Mouse (Mus musculus) intestine, postnatal 0 days (tissue): Measurements from ENCODE around the gene Cyp2d11. TPM values are rescaled to one million over a fixed set of nuclear protein-coding genes. Genes with fewer than 3 reads are reported as not detected.
A peak's percentile ranks its signal among the peaks of the same experiment; 100 is the strongest.

Source experiments
- ATAC-seq: fragments of 200-750 bp; cut with Nextera tagmentation; 2 replicates; pipeline ENCODE4 v1.8.0; 2017; ENCODE audit warnings: mild to moderate bottlenecking, moderate TSS enrichment, moderate library complexity
- H3K27ac ChIP-seq: fragments of 300-500 bp; sonication (generic); 2 replicates; pipeline ENCODE4 v1.5.1; 2014; ENCODE audit warnings: mild to moderate bottlenecking, low read depth, low read length, moderate library complexity
- H3K27me3 ChIP-seq: fragments of 300-500 bp; sonication (generic); replicated peaks from 2 replicates; pipeline ENCODE4 v1.6.1; 2014; ENCODE audit warnings: low read length, mixed read lengths; ENCODE audit not compliant: control insufficient read depth, insufficient read depth
- H3K36me3 ChIP-seq: fragments of 300-500 bp; sonication (generic); 2 replicates; pipeline ENCODE4 v1.6.1; 2014; ENCODE audit warnings: mild to moderate bottlenecking, moderate library complexity; ENCODE audit not compliant: control insufficient read depth, insufficient read depth
- H3K4me1 ChIP-seq: fragments of 300-500 bp; sonication (generic); replicated peaks from 2 replicates; pipeline ENCODE4 v1.6.1; 2014; ENCODE audit warnings: antibody characterized with exemption, low read length, mixed read lengths; ENCODE audit not compliant: control insufficient read depth, insufficient read depth
- H3K4me2 ChIP-seq: fragments of 300-500 bp; sonication (generic); replicated peaks from 2 replicates; pipeline ENCODE4 v1.6.1; 2014; ENCODE audit warnings: low read depth, mild to moderate bottlenecking, moderate library complexity
- H3K4me3 ChIP-seq: fragments of 300-500 bp; sonication (generic); 2 replicates; pipeline ENCODE4 v1.5.1; 2014; ENCODE audit warnings: low read depth, low read length
- H3K9ac ChIP-seq: fragments of 300-500 bp; sonication (generic); 2 replicates; pipeline ENCODE4 v1.6.1; 2014; ENCODE audit warnings: mild to moderate bottlenecking, low read depth, low read length
- H3K9me3 ChIP-seq: fragments of 300-500 bp; sonication (generic); 2 replicates; pipeline ENCODE4 v1.6.1; 2016; ENCODE audit warnings: mixed run types; ENCODE audit not compliant: control insufficient read depth
- CTCF ChIP-seq: sonication (generic); IDR thresholded peaks from 2 replicates; pipeline ENCODE4 v1.5.1; 2016; ENCODE audit warnings: low read depth, mild to moderate bottlenecking, control low read depth, antibody characterized with exemption, moderate library complexity
- WGBS: fragments of 180-500 bp; shearing (Covaris S2); extraction: QIAGEN DNeasy Blood & Tissue Kit; methylation state at CpG from one replicate; pipeline ENCODE4 v1.1.7; 2014; 5-methylcytosine and 5-hydroxymethylcytosine counted together
- polyA plus RNA-seq: library from polyadenylated mRNA; unstranded; fragments of >200 nt; fragmentation: Nextera tagmentation; extraction: Ambion mirVana; gene quantifications from 2 replicates; pipeline ENCODE4 v1.2.1, GENCODE M21; 2015

Gene Cyp2d11
- polyA plus RNA-seq, 1 experiment from 2014 or later = not detected

- TF ChIP-seq CTCF = no peak
- Histone ChIP-seq H3K4me2 (no peak overlapping the region), H3K9ac (no peak overlapping the region; the same call in 1 of the 2 replicates), H3K4me3 (no peak overlapping the region), H3K4me1 (peaks cover 24% of the 10 kb centered on the region; the same call in 1 of the 2 replicates), H3K27ac (peak overlapping the region; percentile 72), H3K9me3 (no peaks in the 10 kb centered on the region), H3K36me3 (peaks cover 35% of the 10 kb centered on the region), H3K27me3 (no peaks in the 10 kb centered on the region)
- 35% methylated on average over 2 of the region's 2 CpGs for WGBS
- ATAC-seq = no peak
Observed at GRCm38 (mm10) chr15:82348999-82349341, 44.9 kb downstream of the Cyp2d11 start.

DNA sequence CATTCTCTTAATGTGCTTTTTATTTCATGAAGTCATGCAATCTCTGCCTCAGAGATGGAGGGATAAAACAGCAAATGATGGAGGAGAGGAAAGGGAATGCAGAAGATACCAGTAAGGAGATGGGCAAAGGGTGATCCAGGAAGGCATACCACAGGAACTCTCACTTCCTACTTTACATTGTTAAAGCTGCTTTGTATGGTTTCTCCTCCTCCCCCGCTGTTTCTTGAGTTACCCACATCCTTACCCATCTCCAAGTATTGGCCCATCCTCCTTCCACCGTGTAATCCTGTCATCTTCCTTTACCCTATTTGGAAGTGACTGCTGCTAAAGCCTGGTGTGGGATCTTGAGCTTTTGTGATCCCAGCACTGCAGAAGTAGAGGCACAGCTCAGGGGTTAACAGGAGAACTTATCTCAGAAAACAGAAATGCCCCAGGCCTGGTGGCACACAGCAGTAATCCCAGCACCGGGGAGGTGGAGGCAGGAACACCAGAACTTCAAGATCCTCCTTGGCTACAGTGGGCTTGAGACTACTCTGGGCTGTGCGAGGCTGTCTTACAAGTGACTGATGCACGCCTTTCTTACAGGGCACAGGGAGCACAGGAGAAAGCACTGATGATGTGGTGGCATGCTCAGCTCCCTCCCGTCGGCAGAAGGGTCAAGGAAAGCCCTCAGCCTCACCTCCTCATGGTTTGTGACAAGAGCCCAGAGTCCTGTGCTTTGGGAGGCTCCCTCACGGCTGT lies 45.4 kb downstream of the Cyp2d11 start:
- H3K9ac ChIP-seq = no peak overlapping the region; the same call in 1 of the 2 replicates
- no peaks in the 10 kb centered on the region for H3K9me3 ChIP-seq
- no peak for ATAC-seq
- peak overlapping the region; percentile 10; the same call in 1 of the 2 replicates for H3K4me2 ChIP-seq
- peaks cover 24% of the 10 kb centered on the region; the same call in 1 of the 2 replicates for H3K4me1 ChIP-seq
- H3K27me3 ChIP-seq = no peaks in the 10 kb centered on the region
- peaks cover 35% of the 10 kb centered on the region for H3K36me3 ChIP-seq
- no peak for TF ChIP-seq CTCF
- peak overlapping the region; percentile 72 for H3K27ac ChIP-seq
- 69% methylated on average over 8 of the region's 8 CpGs for WGBS
- H3K4me3 ChIP-seq = no peak overlapping the region

GRCm38 (mm10) chr15:82347852-82348251 lies 46.0 kb downstream of the Cyp2d11 start:
- no peaks in the 10 kb centered on the region for H3K9me3 ChIP-seq
- no peak for ATAC-seq
- peaks cover 24% of the 10 kb centered on the region; the same call in 1 of the 2 replicates for H3K4me1 ChIP-seq
- peaks cover 35% of the 10 kb centered on the region for H3K36me3 ChIP-seq
- H3K27me3 ChIP-seq = no peaks in the 10 kb centered on the region
- peak overlapping the region; percentile 10; the same call in 1 of the 2 replicates for H3K4me2 ChIP-seq
- no peak for TF ChIP-seq CTCF
- H3K27ac ChIP-seq = peak overlapping the region; percentile 72; the same call in 1 of the 2 replicates
- H3K9ac ChIP-seq = no peak overlapping the region
- no peak overlapping the region for H3K4me3 ChIP-seq
- 91% methylated on average over 12 of the region's 12 CpGs for WGBS

DNA sequence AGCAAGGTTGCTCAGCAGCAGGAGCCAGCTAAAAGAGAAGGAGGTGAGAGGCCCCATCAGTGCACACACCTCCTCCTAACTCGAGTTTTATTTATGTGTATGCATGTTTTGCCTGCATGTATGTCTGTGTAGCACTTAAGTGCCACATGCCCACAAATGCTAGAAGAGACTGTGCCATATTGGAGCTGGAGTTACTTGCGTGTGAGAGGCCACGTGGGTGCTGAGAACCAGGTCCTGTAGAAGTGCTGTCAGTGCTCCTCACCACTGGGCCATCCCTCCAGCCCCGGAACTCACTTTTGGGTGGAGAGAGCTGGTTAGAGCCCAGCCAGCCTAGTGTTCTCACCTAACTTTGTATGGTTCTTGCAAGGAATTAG lies 46.5 kb downstream of the Cyp2d11 start:
- Histone ChIP-seq H3K27me3 (no peaks in the 10 kb centered on the region), H3K9ac (peak overlapping the region; percentile 57; the same call in 1 of the 2 replicates), H3K9me3 (no peaks in the 10 kb centered on the region), H3K36me3 (peaks cover 35% of the 10 kb centered on the region), H3K4me2 (peak overlapping the region; percentile 67), H3K4me3 (peak overlapping the region; percentile 60), H3K27ac (peak overlapping the region; percentile 87), H3K4me1 (peaks cover 26% of the 10 kb centered on the region)
- WGBS = 61% methylated on average over 4 of the region's 4 CpGs
- ATAC-seq = no peak
- no peak for TF ChIP-seq CTCF

DNA sequence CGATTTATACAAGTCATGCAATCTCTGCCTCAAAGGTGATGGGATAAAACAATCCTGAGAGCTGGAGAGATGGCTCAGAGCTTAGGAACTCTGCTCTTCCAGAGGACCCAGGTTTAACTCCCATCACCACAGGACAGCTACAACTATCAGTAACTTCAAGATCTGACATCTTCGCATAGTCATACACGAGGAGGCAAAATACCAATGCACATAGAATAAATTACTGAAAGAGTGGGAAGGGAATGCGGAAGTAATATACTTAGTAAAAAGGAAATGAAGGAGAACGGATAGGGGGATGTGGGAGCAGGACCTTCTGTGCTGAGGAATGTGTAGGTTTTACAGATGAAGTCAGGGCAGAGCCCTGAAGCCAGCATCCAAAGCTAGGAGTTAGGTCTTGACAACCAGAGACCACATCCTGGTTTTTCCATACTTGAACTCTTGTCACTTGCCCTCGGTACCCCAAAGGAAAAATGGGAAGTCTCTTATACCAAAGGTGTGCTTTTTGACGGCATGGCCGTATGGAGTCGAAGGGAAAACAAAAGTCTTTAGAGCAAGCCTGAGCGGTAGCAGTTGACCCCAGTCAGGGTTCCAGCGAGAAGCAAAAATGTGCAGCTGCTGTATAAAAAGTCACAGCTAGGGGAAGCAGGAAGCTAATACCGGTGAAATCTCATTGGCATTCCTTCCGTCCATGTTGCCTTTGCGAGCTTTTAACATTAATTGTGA lies 47.1 kb downstream of the Cyp2d11 start:
- Histone ChIP-seq H3K27me3 (no peaks in the 10 kb centered on the region), H3K27ac (peak overlapping the region; percentile 87), H3K9me3 (no peaks in the 10 kb centered on the region), H3K36me3 (peaks cover 35% of the 10 kb centered on the region), H3K4me3 (peak overlapping the region; percentile 60), H3K4me1 (peaks cover 29% of the 10 kb centered on the region), H3K4me2 (peak overlapping the region; percentile 67), H3K9ac (peak overlapping the region; percentile 57; the same call in 1 of the 2 replicates)
- peak; percentile 48 for TF ChIP-seq CTCF
- WGBS = 27% methylated on average over 14 of the region's 14 CpGs
- ATAC-seq = no peak

- no peak; the same call in 1 of the 2 replicates for TF ChIP-seq CTCF
- H3K4me3 ChIP-seq = peak overlapping the region; percentile 60
- H3K4me2 ChIP-seq = peak overlapping the region; percentile 67
- H3K4me1 ChIP-seq = peaks cover 30% of the 10 kb centered on the region
- peaks cover 33% of the 10 kb centered on the region for H3K36me3 ChIP-seq
- H3K27ac ChIP-seq = peak overlapping the region; percentile 87
- no peaks in the 10 kb centered on the region for H3K27me3 ChIP-seq
- peak; percentile 96 for ATAC-seq
- no peaks in the 10 kb centered on the region for H3K9me3 ChIP-seq
- peak overlapping the region; percentile 57 for H3K9ac ChIP-seq
- under 1% methylated on average over 51 of the region's 51 CpGs for WGBS
Observed at GRCm38 (mm10) chr15:82345820-82346470, 47.9 kb downstream of the Cyp2d11 start.
